18 mouse cellular contexts compared by ENCODE assay signal in the genomic region with DNA sequence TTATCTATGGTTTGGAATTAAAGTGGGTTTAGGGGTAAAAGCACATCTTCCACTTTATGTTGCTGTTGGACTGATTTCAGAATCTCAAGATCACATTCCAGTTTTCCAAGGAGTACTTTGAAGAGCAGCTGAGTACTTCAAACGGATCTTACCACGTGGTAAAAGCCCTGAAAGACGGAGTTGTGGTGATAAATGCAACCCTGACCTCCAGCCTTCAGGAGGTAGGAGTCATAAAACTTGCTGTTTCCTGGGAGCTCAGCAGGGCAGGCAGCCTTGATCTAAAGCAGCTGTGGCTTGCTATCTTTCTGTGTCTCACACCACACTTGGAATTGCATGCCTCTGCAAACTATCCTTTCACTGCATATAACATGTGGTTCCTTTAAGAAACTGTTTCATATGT. TPM values are rescaled to one million over a fixed set of nuclear protein-coding genes. Genes with fewer than 3 reads are reported as not detected.
DNase-seq lines count a peak whose midpoint lies in the region; ATAC-seq and TF ChIP-seq lines count a peak whose summit lies in the region.
"Had no signal": no experiment of that assay in that cellular context is flagged by ENCODE, and none has a peak within 500 bp of the region (broad histone marks: within the 10 kb centered on the region; RNA-seq: fewer than 3 reads in every experiment).

No protein-coding gene starts in this region.

- H3K9me3 ChIP-seq in lung, embryonic 14.5 days (ENCODE audit: low read depth, low read length), result no peaks in the 10 kb centered on the region
- H3K9me3 ChIP-seq: embryonic facial prominence, embryonic 13.5 days; forebrain, embryonic 10.5 days; heart, embryonic 13.5 days; liver, embryonic 13.5 days; megakaryocyte, embryonic 14.5 days; neural tube, embryonic 12.5 days had no signal

- H3K9ac ChIP-seq in lung, embryonic 14.5 days, result no peak overlapping the region
- H3K9ac ChIP-seq: embryonic facial prominence, embryonic 13.5 days; heart, embryonic 13.5 days; liver, embryonic 13.5 days; neural tube, embryonic 12.5 days had no signal

- H3K27me3 ChIP-seq in lung, embryonic 14.5 days (ENCODE audit: insufficient read depth, low read length), result no peaks in the 10 kb centered on the region
- H3K27me3 ChIP-seq: embryonic facial prominence, embryonic 13.5 days; heart, embryonic 13.5 days; liver, embryonic 13.5 days; megakaryocyte, embryonic 14.5 days; neural tube, embryonic 12.5 days had no signal

- no peak overlapping the region for H3K4me2 ChIP-seq in lung, embryonic 14.5 days
- H3K4me2 ChIP-seq: embryonic facial prominence, embryonic 13.5 days; heart, embryonic 13.5 days; liver, embryonic 13.5 days; neural tube, embryonic 12.5 days had no signal

- peak; percentile 80 for DNase-seq in adrenal gland, adult 2 months
- no peak for DNase-seq in adrenal gland, postnatal 25 days
- DNase-seq in lung, embryonic 14.5 days, result peak; percentile 46
- DNase-seq in lung, postnatal 14 days, result no peak
- peak; percentile 29 for DNase-seq in brain, embryonic 14.5 days (ENCODE audit: low read depth)
- DNase-seq in lung, postnatal 25 days (ENCODE audit: low spot score), result peak; percentile 12
- DNase-seq: cerebellum, postnatal 10 days; gastrocnemius, postnatal 25 days; heart, postnatal 4 days; left cerebral cortex, postnatal 4 days; liver, embryonic 13.5 days had no signal

- H3K27ac ChIP-seq in lung, embryonic 14.5 days (ENCODE audit: low read depth), result no peak overlapping the region
- H3K27ac ChIP-seq: embryonic facial prominence, embryonic 13.5 days; forebrain, embryonic 10.5 days; heart, embryonic 13.5 days; liver, embryonic 13.5 days; neural tube, embryonic 12.5 days had no signal

- ATAC-seq in lung, embryonic 14.5 days (ENCODE audit: insufficient read depth), result peak; percentile 21; the same call in 1 of the 2 replicates
- ATAC-seq in activated CD4-positive, CD25-positive, alpha-beta regulatory T cell, adult 4 months, result no peak
- no peak for ATAC-seq in granulocyte monocyte progenitor cell, adult 5-6 weeks (replicated peaks; ENCODE audit: poor library complexity, severe bottlenecking)

- WGBS in lung, embryonic 14.5 days, result 8% methylated on average over 3 of the region's 3 CpGs

- no peaks in the 10 kb centered on the region for H3K4me1 ChIP-seq in lung, embryonic 14.5 days (ENCODE audit: insufficient read depth)
- H3K4me1 ChIP-seq: forebrain, embryonic 10.5 days; heart, embryonic 13.5 days; neural tube, embryonic 12.5 days had no signal

- no peaks in the 10 kb centered on the region for H3K36me3 ChIP-seq in lung, embryonic 14.5 days (ENCODE audit: insufficient read depth)
- H3K36me3 ChIP-seq: embryonic facial prominence, embryonic 13.5 days; forebrain, embryonic 10.5 days; heart, embryonic 13.5 days; liver, embryonic 13.5 days; neural tube, embryonic 12.5 days had no signal

- no peak overlapping the region for H3K4me3 ChIP-seq in lung, embryonic 14.5 days (ENCODE audit: low read depth, low read length)
- H3K4me3 ChIP-seq: embryonic facial prominence, embryonic 13.5 days; forebrain, embryonic 10.5 days; heart, embryonic 13.5 days; liver, embryonic 13.5 days; megakaryocyte, embryonic 14.5 days; neural tube, embryonic 12.5 days had no signal

- no peak for TF ChIP-seq POLR2A in brain, embryonic 14.5 days (IDR thresholded peaks at IDR 0.05; ENCODE audit: borderline replicate concordance, extremely low read depth, insufficient read depth, insufficient read length, poor library complexity, severe bottlenecking)

- TF ChIP-seq CTCF in lung, embryonic 14.5 days (IDR thresholded peaks at IDR 0.05; ENCODE audit: low read depth), result no peak
- TF ChIP-seq CTCF in brain, embryonic 14.5 days (IDR thresholded peaks at IDR 0.05; ENCODE audit: borderline replicate concordance, extremely low read depth, insufficient read depth, insufficient read length), result no peak

RNA-seq across cellular contexts. Expression of a gene that starts 30.6 kb away (rescaled TPM):
- under 1 TPM; 0.63 to 0.66 TPM for total RNA-seq in adrenal gland, adult 2 months (2021)
- polyA plus RNA-seq in adrenal gland, adult 2 months (2012; rRNA removed), result 0.26 TPM in 2 replicates
- 0.55 and 0.71 TPM in 2 replicates for total RNA-seq in adrenal gland, postnatal 25 days (2021)
- polyA plus RNA-seq in lung, embryonic 14.5 days (2014; fragmentation: Nextera tagmentation; extraction: Ambion mirVana), result 0.39 and 0.58 TPM in 2 replicates
- polyA plus RNA-seq in brain, embryonic 14.5 days (2012; rRNA removed), result 1.8 and 2.3 TPM in 2 replicates
- polyA plus RNA-seq in activated CD4-positive, CD25-positive, alpha-beta regulatory T cell, adult 4 months (2017; shearing (Covaris generic)), result under 1 TPM; 0.15 to 0.37 TPM
- 0.28 and 1.8 TPM in 2 replicates for total RNA-seq in granulocyte monocyte progenitor cell, adult 5-6 weeks (2014; fragmentation: Nextera tagmentation)
- total RNA-seq in granulocyte monocyte progenitor cell, adult 5-6 weeks (2017), result 0.31 and 0.52 TPM in 2 replicates

Comparison
In these comparisons a context has a peak if more than half of its experiments do, and no peak if none do; other contexts are left out.
1. DNase-seq: peak in adrenal gland, adult 2 months (single experiment), lung, embryonic 14.5 days (single experiment), brain, embryonic 14.5 days (single experiment) and lung, postnatal 25 days (single experiment); none in adrenal gland, postnatal 25 days (single experiment) and lung, postnatal 14 days (single experiment).